In genomic region chr15:12583051-12583450, GRCm38 (mm10) we compare ENCODE assay signal across 18 mouse cellular contexts.
"Had no signal": no experiment of that assay in that cellular context is flagged by ENCODE, and none has a peak within 500 bp of the region (broad histone marks: within the 10 kb centered on the region; RNA-seq: fewer than 3 reads in every experiment).

No protein-coding gene starts in this region.

- H3K27me3 ChIP-seq: lung, embryonic 15.5 days; megakaryocyte, embryonic 14.5 days; midbrain, embryonic 13.5 days; neural tube, embryonic 13.5 days had no signal

- H3K4me1 ChIP-seq: lung, embryonic 15.5 days; neural tube, embryonic 13.5 days had no signal

- H3K4me3 ChIP-seq: left cerebral cortex, adult 2 months; lung, embryonic 15.5 days; megakaryocyte, embryonic 14.5 days; midbrain, embryonic 10.5 days; midbrain, embryonic 13.5 days; myocyte; neural tube, embryonic 13.5 days had no signal

- H3K9me3 ChIP-seq: lung, embryonic 15.5 days; megakaryocyte, embryonic 14.5 days; midbrain, embryonic 10.5 days; midbrain, embryonic 13.5 days; neural tube, embryonic 13.5 days had no signal

- H3K4me2 ChIP-seq: lung, embryonic 15.5 days; midbrain, embryonic 13.5 days; neural tube, embryonic 13.5 days had no signal

- H3K9ac ChIP-seq: liver, embryonic 14.5 days; lung, embryonic 15.5 days; midbrain, embryonic 13.5 days; neural tube, embryonic 13.5 days had no signal

- ATAC-seq: hindbrain, embryonic 16.5 days; midbrain, embryonic 13.5 days; midbrain, embryonic 16.5 days had no signal

- H3K27ac ChIP-seq: kidney, postnatal 0 days; left cerebral cortex, adult 2 months; liver, embryonic 14.5 days; lung, embryonic 15.5 days; midbrain, embryonic 10.5 days; midbrain, embryonic 13.5 days; neural tube, embryonic 13.5 days had no signal

- DNase-seq: layer of hippocampus, postnatal 36 days; lung, adult 18-20 months; lung, postnatal 10 days; lung, postnatal 36 days; retina, postnatal 1 day; thymus, adult 18-20 months; thymus, postnatal 4 days had no signal

- H3K36me3 ChIP-seq: lung, embryonic 15.5 days; midbrain, embryonic 10.5 days; midbrain, embryonic 13.5 days; neural tube, embryonic 13.5 days had no signal
